Mouse (Mus musculus) megakaryocyte, embryonic 14.5 days (primary cell): ENCODE data around the gene Cyp4f16.
"Not testable (repeated sequence)": the region's sequence is repeated elsewhere in the genome, so short reads cannot be mapped to it uniquely, and the experiment has no call there.

Source experiments
- FLI1 ChIP-seq: IDR thresholded peaks from 2 replicates; pipeline ENCODE4 v1.6.1; 2012; ENCODE audit warnings: low read length, inconsistent platforms, mixed read lengths
- GATA1 ChIP-seq: IDR thresholded peaks from 3 replicates; pipeline ENCODE4 v1.6.1; 2012; ENCODE audit warnings: mixed read lengths, low read length, inconsistent platforms, borderline replicate concordance

DNA sequence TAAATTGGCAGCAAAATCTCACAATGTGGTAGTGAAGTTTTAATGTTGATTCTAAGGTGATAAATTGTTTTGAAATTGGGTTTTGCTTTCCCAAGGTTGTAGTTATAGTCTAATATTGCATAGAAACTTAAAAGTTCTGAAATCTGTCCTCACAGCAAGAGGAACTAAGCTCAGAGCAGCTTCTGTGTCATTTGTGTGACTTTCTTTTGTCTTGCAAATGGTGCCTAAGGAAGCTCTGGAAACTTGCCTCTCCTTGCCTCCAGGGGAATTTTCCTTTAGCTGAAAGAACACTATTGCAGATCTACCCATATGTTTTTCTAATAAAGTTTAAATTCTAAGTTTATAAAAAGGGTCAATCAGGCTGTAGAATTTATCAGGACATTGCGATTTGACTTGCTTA, 16.7 kb downstream of the Cyp4f16 start:
- not testable (repeated sequence) for TF ChIP-seq GATA1, FLI1
